Mouse (Mus musculus): ENCODE results near the gene Uvrag. TPM values are rescaled to one million over a fixed set of nuclear protein-coding genes. Genes with fewer than 3 reads are reported as not detected.

Uvrag gene
- polyA plus RNA-seq, 1 experiment from 2014 or later, result 25.8 TPM

DNA sequence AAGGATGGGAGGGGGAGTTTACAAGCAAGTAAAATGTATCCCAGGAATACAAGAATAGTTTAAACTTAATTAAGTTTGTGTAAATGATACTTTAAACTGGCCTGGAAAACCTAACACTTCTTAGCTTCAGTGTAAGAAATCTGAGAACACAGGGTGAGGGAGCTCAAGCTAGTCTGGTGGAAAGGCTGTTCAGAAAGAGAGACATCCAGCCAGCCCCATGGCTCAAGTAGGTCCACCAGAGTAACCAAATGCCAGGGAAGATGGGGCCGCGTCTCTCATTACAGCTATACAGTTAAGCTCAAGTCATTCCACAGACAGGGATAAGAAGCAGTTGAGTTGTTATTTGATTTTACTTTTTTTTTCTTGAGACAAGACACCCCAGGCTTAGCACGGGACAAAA lies 107.6 kb downstream of the Uvrag start:
- H3K27ac ChIP-seq (ENCODE audit: low read depth), result no peak overlapping the region
- no peak overlapping the region for H3K4me3 ChIP-seq (ENCODE audit: low read depth, low read length)
- WGBS, result 96% methylated on average over 3 of the region's 3 CpGs
- H3K36me3 ChIP-seq (ENCODE audit: control insufficient read depth, insufficient read depth, low read length), result no peaks in the 10 kb centered on the region
- no peaks in the 10 kb centered on the region for H3K27me3 ChIP-seq (replicated peaks; ENCODE audit: control insufficient read depth, insufficient read depth, low read length)
- H3K9ac ChIP-seq (ENCODE audit: low read length), result no peak overlapping the region
- DNase-seq (ENCODE audit: low spot score), result no peak
- H3K4me2 ChIP-seq (ENCODE audit: low read length), result no peak overlapping the region
- no peaks in the 10 kb centered on the region for H3K4me1 ChIP-seq (replicated peaks; ENCODE audit: control insufficient read depth, insufficient read depth, low read length)
- no peak for ATAC-seq (replicated peaks; ENCODE audit: low FRiP score, low TSS enrichment, low read depth)
- H3K9me3 ChIP-seq (ENCODE audit: control insufficient read depth, low read length), result no peaks in the 10 kb centered on the region

DNA sequence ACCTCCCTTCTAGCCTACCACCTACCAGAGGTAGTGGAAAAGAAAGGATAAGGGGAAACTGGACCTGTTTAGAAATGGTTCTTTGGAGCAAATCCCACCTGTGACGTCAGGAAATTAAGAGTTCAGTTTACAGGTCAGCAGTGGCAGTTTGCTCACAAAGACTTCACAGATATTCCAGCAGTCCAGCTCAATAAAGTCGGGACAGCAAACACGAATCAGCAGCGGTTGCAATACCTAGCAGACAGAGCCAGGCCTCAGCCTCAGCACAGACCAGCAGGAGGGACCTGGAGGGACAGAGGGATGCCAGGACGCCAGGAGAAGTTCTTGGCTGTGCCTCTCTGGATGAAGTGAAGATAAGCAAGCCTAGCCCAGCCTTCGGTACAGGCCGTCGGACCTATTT lies 108.9 kb downstream of the Uvrag start:
- 90% methylated on average over 8 of the region's 8 CpGs for WGBS
- Histone ChIP-seq H3K9ac (ENCODE audit: low read length) (no peak overlapping the region), H3K9me3 (ENCODE audit: control insufficient read depth, low read length) (no peaks in the 10 kb centered on the region), H3K4me1 (replicated peaks; ENCODE audit: control insufficient read depth, insufficient read depth, low read length) (no peaks in the 10 kb centered on the region), H3K27me3 (replicated peaks; ENCODE audit: control insufficient read depth, insufficient read depth, low read length) (no peaks in the 10 kb centered on the region), H3K27ac (ENCODE audit: low read depth) (no peak overlapping the region), H3K4me3 (ENCODE audit: low read depth, low read length) (no peak overlapping the region), H3K36me3 (ENCODE audit: control insufficient read depth, insufficient read depth, low read length) (no peaks in the 10 kb centered on the region), H3K4me2 (ENCODE audit: low read length) (no peak overlapping the region)
- DNase-seq (ENCODE audit: low spot score), result no peak
- no peak for ATAC-seq (replicated peaks; ENCODE audit: low FRiP score, low TSS enrichment, low read depth)

DNA sequence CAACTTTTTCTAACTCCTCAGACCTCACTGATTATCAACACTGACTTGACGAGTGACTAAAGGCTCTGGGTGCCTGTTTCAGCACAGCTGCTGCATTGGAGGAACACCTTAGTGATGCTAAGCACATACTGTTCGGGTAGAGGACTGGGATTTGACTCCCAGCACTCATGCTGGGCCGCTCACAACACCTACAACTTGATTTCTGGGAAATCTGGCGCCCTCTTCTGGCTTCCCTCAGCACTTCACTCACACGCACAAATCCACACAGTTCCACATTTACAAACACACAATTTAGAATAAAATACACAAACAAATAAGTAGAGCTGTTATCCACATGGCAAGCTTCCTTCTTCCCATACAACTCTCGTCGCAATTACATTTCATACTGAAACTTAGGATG lies 112.8 kb downstream of the Uvrag start:
- no peak for ATAC-seq (replicated peaks; ENCODE audit: low FRiP score, low TSS enrichment, low read depth)
- Histone ChIP-seq H3K9me3 (ENCODE audit: control insufficient read depth, low read length) (peaks cover 2% of the 10 kb centered on the region; the same call in 1 of the 2 replicates), H3K36me3 (ENCODE audit: control insufficient read depth, insufficient read depth, low read length) (no peaks in the 10 kb centered on the region), H3K27me3 (replicated peaks; ENCODE audit: control insufficient read depth, insufficient read depth, low read length) (no peaks in the 10 kb centered on the region), H3K4me3 (ENCODE audit: low read depth, low read length) (no peak overlapping the region), H3K27ac (ENCODE audit: low read depth) (no peak overlapping the region), H3K4me2 (ENCODE audit: low read length) (no peak overlapping the region), H3K4me1 (replicated peaks; ENCODE audit: control insufficient read depth, insufficient read depth, low read length) (no peaks in the 10 kb centered on the region), H3K9ac (ENCODE audit: low read length) (no peak overlapping the region)
- 89% methylated on average over 7 of the region's 7 CpGs for WGBS
- no peak for DNase-seq (ENCODE audit: low spot score)

DNA sequence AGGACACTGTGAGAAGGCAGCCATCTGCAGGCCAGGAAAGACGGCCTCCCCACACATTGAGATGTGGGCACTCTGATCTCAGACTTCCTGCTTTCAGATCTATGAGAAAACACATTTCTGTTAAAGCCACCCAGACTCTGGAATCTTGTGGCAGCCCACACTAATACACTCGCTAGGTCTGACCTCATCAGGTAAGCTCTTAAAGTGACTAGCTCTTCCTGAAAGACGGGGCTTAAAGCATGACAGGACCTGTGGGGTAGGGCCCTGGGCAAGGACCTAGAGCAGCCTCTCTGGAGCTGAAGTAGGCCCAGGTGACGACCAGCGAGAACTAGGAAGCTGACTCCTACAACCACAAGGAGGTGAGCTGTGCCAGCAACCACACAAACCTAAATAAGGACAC lies 113.8 kb downstream of the Uvrag start:
- Histone ChIP-seq H3K27me3 (replicated peaks; ENCODE audit: control insufficient read depth, insufficient read depth, low read length) (no peaks in the 10 kb centered on the region), H3K36me3 (ENCODE audit: control insufficient read depth, insufficient read depth, low read length) (no peaks in the 10 kb centered on the region), H3K4me3 (ENCODE audit: low read depth, low read length) (no peak overlapping the region), H3K4me2 (ENCODE audit: low read length) (no peak overlapping the region), H3K4me1 (replicated peaks; ENCODE audit: control insufficient read depth, insufficient read depth, low read length) (no peaks in the 10 kb centered on the region), H3K9ac (ENCODE audit: low read length) (no peak overlapping the region), H3K27ac (ENCODE audit: low read depth) (no peak overlapping the region), H3K9me3 (ENCODE audit: control insufficient read depth, low read length) (peaks cover 2% of the 10 kb centered on the region; the same call in 1 of the 2 replicates)
- ATAC-seq (replicated peaks; ENCODE audit: low FRiP score, low TSS enrichment, low read depth) (no peak), DNase-seq (ENCODE audit: low spot score) (no peak)
- 74% methylated on average over 5 of the region's 5 CpGs for WGBS

DNA sequence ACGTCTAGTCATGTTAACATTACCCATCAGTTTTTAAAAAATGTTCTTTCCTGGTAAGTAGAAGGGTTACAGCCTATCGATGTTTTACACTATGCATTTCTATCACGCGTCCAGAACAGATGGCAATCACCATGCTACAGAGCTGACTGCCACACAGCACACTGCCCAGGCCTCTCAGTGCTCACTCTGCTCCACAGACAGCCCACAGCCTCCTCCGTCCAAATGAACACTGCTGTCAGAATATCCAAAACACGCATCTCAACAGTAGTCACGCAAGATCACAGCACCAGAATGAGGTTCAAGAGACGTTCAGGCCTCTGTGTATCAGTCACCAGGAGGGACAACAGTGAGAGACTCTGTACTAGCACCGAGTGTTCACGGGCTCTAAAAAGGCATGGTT lies 115.0 kb downstream of the Uvrag start:
- Histone ChIP-seq H3K27ac (ENCODE audit: low read depth) (no peak overlapping the region), H3K36me3 (ENCODE audit: control insufficient read depth, insufficient read depth, low read length) (no peaks in the 10 kb centered on the region), H3K27me3 (replicated peaks; ENCODE audit: control insufficient read depth, insufficient read depth, low read length) (no peaks in the 10 kb centered on the region), H3K4me2 (ENCODE audit: low read length) (no peak overlapping the region), H3K9me3 (ENCODE audit: control insufficient read depth, low read length) (peaks cover 2% of the 10 kb centered on the region; the same call in 1 of the 2 replicates), H3K4me3 (ENCODE audit: low read depth, low read length) (no peak overlapping the region), H3K9ac (ENCODE audit: low read length) (no peak overlapping the region), H3K4me1 (replicated peaks; ENCODE audit: control insufficient read depth, insufficient read depth, low read length) (peaks cover 3% of the 10 kb centered on the region; the same call in 1 of the 2 replicates)
- no peak for DNase-seq (ENCODE audit: low spot score)
- 83% methylated on average over 10 of the region's 10 CpGs for WGBS
- ATAC-seq (replicated peaks; ENCODE audit: low FRiP score, low TSS enrichment, low read depth), result no peak

DNA sequence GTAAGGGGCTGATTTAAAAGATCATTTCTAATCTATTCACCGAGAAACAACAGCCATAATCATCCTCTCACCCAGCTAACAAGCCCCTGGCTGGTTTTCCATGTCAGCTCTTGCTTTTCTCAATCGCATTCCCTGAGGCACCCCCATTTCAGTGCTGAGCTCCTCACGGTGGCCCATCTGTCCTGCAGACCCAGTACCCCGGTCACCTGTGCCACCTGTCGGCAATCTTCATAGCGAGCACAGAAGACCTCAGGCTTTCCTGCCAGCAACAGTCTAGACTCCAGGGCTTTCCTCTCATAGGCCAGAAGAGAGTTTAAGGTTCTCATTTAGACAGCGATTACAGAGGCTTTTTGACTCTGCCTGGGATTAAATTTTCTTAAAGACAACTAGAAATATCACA lies 115.7 kb downstream of the Uvrag start:
- Histone ChIP-seq H3K4me1 (replicated peaks; ENCODE audit: control insufficient read depth, insufficient read depth, low read length) (peaks cover 9% of the 10 kb centered on the region; the same call in 1 of the 2 replicates), H3K36me3 (ENCODE audit: control insufficient read depth, insufficient read depth, low read length) (no peaks in the 10 kb centered on the region), H3K4me2 (ENCODE audit: low read length) (no peak overlapping the region), H3K9ac (ENCODE audit: low read length) (no peak overlapping the region), H3K4me3 (ENCODE audit: low read depth, low read length) (no peak overlapping the region), H3K27ac (ENCODE audit: low read depth) (no peak overlapping the region), H3K27me3 (replicated peaks; ENCODE audit: control insufficient read depth, insufficient read depth, low read length) (no peaks in the 10 kb centered on the region), H3K9me3 (ENCODE audit: control insufficient read depth, low read length) (peaks cover 2% of the 10 kb centered on the region; the same call in 1 of the 2 replicates)
- no peak for ATAC-seq (replicated peaks; ENCODE audit: low FRiP score, low TSS enrichment, low read depth)
- WGBS, result 82% methylated on average over 7 of the region's 7 CpGs
- DNase-seq (ENCODE audit: low spot score), result no peak

DNA sequence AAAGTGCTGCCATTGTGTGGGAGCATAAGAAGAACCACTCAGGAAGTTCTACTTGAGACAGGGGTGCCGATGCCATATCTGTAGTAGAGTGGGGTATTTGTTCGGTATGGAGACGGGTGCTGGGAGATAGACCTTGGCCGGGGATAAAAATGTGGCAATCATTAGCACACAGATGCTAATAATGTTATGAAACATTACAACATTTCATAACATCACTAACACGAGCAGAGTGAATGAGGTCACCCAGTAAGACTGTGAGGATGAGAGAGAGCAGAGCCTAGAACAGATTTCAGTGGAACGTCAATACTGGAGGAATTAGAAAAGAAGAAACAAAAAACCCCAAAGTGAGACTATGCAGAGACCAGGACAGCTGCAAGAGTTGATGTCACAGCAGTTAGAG lies 116.2 kb downstream of the Uvrag start:
- peaks cover 13% of the 10 kb centered on the region; the same call in 1 of the 2 replicates for H3K4me1 ChIP-seq (replicated peaks; ENCODE audit: control insufficient read depth, insufficient read depth, low read length)
- no peak overlapping the region for H3K27ac ChIP-seq (ENCODE audit: low read depth)
- WGBS, result 86% methylated on average over 6 of the region's 6 CpGs
- H3K4me2 ChIP-seq (ENCODE audit: low read length), result no peak overlapping the region
- no peaks in the 10 kb centered on the region for H3K27me3 ChIP-seq (replicated peaks; ENCODE audit: control insufficient read depth, insufficient read depth, low read length)
- no peaks in the 10 kb centered on the region for H3K36me3 ChIP-seq (ENCODE audit: control insufficient read depth, insufficient read depth, low read length)
- DNase-seq (ENCODE audit: low spot score) (no peak), ATAC-seq (replicated peaks; ENCODE audit: low FRiP score, low TSS enrichment, low read depth) (no peak)
- no peak overlapping the region for H3K4me3 ChIP-seq (ENCODE audit: low read depth, low read length)
- peaks cover 2% of the 10 kb centered on the region; the same call in 1 of the 2 replicates for H3K9me3 ChIP-seq (ENCODE audit: control insufficient read depth, low read length)
- no peak overlapping the region for H3K9ac ChIP-seq (ENCODE audit: low read length)

DNA sequence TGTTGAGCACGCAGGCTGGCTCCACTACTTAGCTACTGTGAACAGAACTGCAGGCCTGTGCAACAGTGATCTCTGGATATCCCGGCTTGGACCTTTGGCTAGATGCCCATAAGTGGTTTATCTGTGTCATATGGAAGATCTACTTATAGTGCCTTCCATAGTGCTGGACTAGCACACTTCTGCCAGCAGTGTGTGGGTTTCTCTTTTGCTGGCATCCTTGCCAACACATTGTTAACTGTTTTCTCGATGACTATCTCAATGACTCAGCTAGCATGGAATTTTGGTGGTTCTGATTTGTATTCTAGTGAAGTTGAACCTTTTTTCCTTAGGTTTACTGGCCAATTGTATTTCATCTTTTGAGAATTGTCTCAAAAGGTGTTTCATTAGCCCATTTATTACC lies 117.0 kb downstream of the Uvrag start:
- peaks cover 13% of the 10 kb centered on the region; the same call in 1 of the 2 replicates for H3K4me1 ChIP-seq (replicated peaks; ENCODE audit: control insufficient read depth, insufficient read depth, low read length)
- H3K27me3 ChIP-seq (replicated peaks; ENCODE audit: control insufficient read depth, insufficient read depth, low read length), result no peaks in the 10 kb centered on the region
- WGBS, result 83% methylated on average over 3 of the region's 3 CpGs
- DNase-seq (ENCODE audit: low spot score), result no peak
- no peak overlapping the region for H3K27ac ChIP-seq (ENCODE audit: low read depth)
- no peak for ATAC-seq (replicated peaks; ENCODE audit: low FRiP score, low TSS enrichment, low read depth)
- H3K9me3 ChIP-seq (ENCODE audit: control insufficient read depth, low read length), result peaks cover 2% of the 10 kb centered on the region; the same call in 1 of the 2 replicates
- H3K4me2 ChIP-seq (ENCODE audit: low read length), result no peak overlapping the region
- H3K36me3 ChIP-seq (ENCODE audit: control insufficient read depth, insufficient read depth, low read length), result no peaks in the 10 kb centered on the region
- no peak overlapping the region for H3K4me3 ChIP-seq (ENCODE audit: low read depth, low read length)
- no peak overlapping the region for H3K9ac ChIP-seq (ENCODE audit: low read length)

DNA sequence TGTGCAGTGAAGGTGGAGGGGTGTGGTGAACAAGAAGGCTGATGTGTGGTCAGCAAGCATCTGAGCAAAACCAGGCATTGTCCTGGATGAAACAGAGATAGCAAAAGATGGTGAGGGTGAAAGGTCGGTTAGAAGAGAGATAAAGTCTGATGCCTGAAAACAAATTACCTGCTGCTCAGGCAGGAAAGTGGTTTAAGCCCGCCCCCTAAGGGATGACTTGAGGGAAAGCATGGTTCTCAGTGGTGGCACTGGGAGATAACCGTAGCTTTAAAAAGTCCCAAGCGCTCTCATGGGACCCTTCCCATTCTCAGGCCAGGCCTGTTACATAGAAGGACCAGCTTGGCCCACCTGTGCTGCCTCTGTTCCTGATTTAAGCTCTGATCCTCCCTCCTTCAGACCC lies 119.7 kb downstream of the Uvrag start:
- Histone ChIP-seq H3K4me3 (ENCODE audit: low read depth, low read length) (no peak overlapping the region), H3K27ac (ENCODE audit: low read depth) (no peak overlapping the region), H3K9ac (ENCODE audit: low read length) (no peak overlapping the region), H3K4me1 (replicated peaks; ENCODE audit: control insufficient read depth, insufficient read depth, low read length) (peaks cover 16% of the 10 kb centered on the region), H3K27me3 (replicated peaks; ENCODE audit: control insufficient read depth, insufficient read depth, low read length) (no peaks in the 10 kb centered on the region), H3K9me3 (ENCODE audit: control insufficient read depth, low read length) (peaks cover 2% of the 10 kb centered on the region; the same call in 1 of the 2 replicates), H3K36me3 (ENCODE audit: control insufficient read depth, insufficient read depth, low read length) (no peaks in the 10 kb centered on the region), H3K4me2 (ENCODE audit: low read length) (no peak overlapping the region)
- ATAC-seq (replicated peaks; ENCODE audit: low FRiP score, low TSS enrichment, low read depth) (0 out of 2 replicates have a peak, but pooled peaks have one; percentile 19), DNase-seq (ENCODE audit: low spot score) (no peak)
- 32% methylated on average over 4 of the region's 4 CpGs for WGBS

Measured in intestine, embryonic 14.5 days (tissue).